Comparison of ENCODE assay signal across 23 mouse cellular contexts in genomic region chr12:40507823-40508390, GRCm38 (mm10).
DNase-seq lines count a peak whose midpoint lies in the region; ATAC-seq and TF ChIP-seq lines count a peak whose summit lies in the region.
"Had no signal": no experiment of that assay in that cellular context is flagged by ENCODE, and none has a peak within 500 bp of the region (broad histone marks: within the 10 kb centered on the region; RNA-seq: fewer than 3 reads in every experiment).

No protein-coding gene starts in this region.

- TF ChIP-seq CTCF in midbrain, postnatal 0 days (IDR thresholded peaks at IDR 0.05), result no peak
- TF ChIP-seq CTCF in brain, embryonic 14.5 days (IDR thresholded peaks at IDR 0.05; ENCODE audit: borderline replicate concordance, extremely low read depth, insufficient read depth, insufficient read length), result no peak

- no peaks in the 10 kb centered on the region for H3K27me3 ChIP-seq in forebrain, embryonic 14.5 days (replicated peaks; ENCODE audit: control insufficient read depth, insufficient read depth, low read length)
- no peaks in the 10 kb centered on the region for H3K27me3 ChIP-seq in forebrain, embryonic 13.5 days
- H3K27me3 ChIP-seq in midbrain, embryonic 11.5 days (ENCODE audit: control insufficient read depth, insufficient read depth, low read length), result no peaks in the 10 kb centered on the region; the same call in 1 of the 2 replicates
- H3K27me3 ChIP-seq in midbrain, postnatal 0 days (ENCODE audit: insufficient read depth, low read length), result no peaks in the 10 kb centered on the region
- H3K27me3 ChIP-seq: CH12.LX; forebrain, embryonic 15.5 days; hindbrain, embryonic 13.5 days; liver, embryonic 13.5 days; lung, embryonic 15.5 days; Patski had no signal

- no peak overlapping the region for H3K27ac ChIP-seq in forebrain, embryonic 14.5 days (ENCODE audit: low read depth, low read length)
- H3K27ac ChIP-seq in forebrain, embryonic 13.5 days, result no peak overlapping the region
- no peak overlapping the region for H3K27ac ChIP-seq in midbrain, embryonic 11.5 days (ENCODE audit: low read depth, low read length)
- no peak overlapping the region for H3K27ac ChIP-seq in midbrain, postnatal 0 days (ENCODE audit: low read depth, low read length)
- H3K27ac ChIP-seq: forebrain, embryonic 15.5 days; hindbrain, embryonic 13.5 days; left cerebral cortex, adult 2 months; liver, embryonic 13.5 days; lung, embryonic 15.5 days had no signal

- no peak overlapping the region for H3K9ac ChIP-seq in forebrain, embryonic 14.5 days (ENCODE audit: low read length)
- no peak overlapping the region for H3K9ac ChIP-seq in forebrain, embryonic 13.5 days
- H3K9ac ChIP-seq in midbrain, embryonic 11.5 days (ENCODE audit: low read length), result no peak overlapping the region
- H3K9ac ChIP-seq in midbrain, postnatal 0 days (replicated peaks; ENCODE audit: low read length, poor library complexity, severe bottlenecking), result no peak overlapping the region
- H3K9ac ChIP-seq: forebrain, embryonic 15.5 days; hindbrain, embryonic 13.5 days; liver, embryonic 13.5 days; lung, embryonic 15.5 days had no signal

- no peak for ATAC-seq in forebrain, embryonic 14.5 days
- ATAC-seq in forebrain, embryonic 13.5 days, result no peak
- 0 out of 2 replicates have a peak, but pooled peaks have one; percentile 54 for ATAC-seq in midbrain, embryonic 11.5 days (ENCODE audit: low FRiP score)
- no peak for ATAC-seq in midbrain, postnatal 0 days (ENCODE audit: low FRiP score)
- ATAC-seq: forebrain, embryonic 15.5 days; Patski had no signal

- no peak overlapping the region for H3K4me3 ChIP-seq in forebrain, embryonic 14.5 days (ENCODE audit: low read depth, low read length)
- H3K4me3 ChIP-seq in forebrain, embryonic 13.5 days, result no peak overlapping the region
- no peak overlapping the region for H3K4me3 ChIP-seq in midbrain, embryonic 11.5 days (ENCODE audit: low read depth, low read length)
- no peak overlapping the region for H3K4me3 ChIP-seq in midbrain, postnatal 0 days (ENCODE audit: low read depth, low read length)
- H3K4me3 ChIP-seq: forebrain, embryonic 15.5 days; hindbrain, embryonic 13.5 days; left cerebral cortex, adult 2 months; liver, embryonic 13.5 days; lung, embryonic 15.5 days had no signal

- H3K36me3 ChIP-seq in forebrain, embryonic 14.5 days (ENCODE audit: control insufficient read depth, insufficient read depth, low read length), result no peaks in the 10 kb centered on the region
- H3K36me3 ChIP-seq in forebrain, embryonic 13.5 days (ENCODE audit: poor library complexity, severe bottlenecking), result no peaks in the 10 kb centered on the region
- H3K36me3 ChIP-seq in midbrain, embryonic 11.5 days (ENCODE audit: control insufficient read depth, insufficient read depth, low read length), result no peaks in the 10 kb centered on the region
- no peaks in the 10 kb centered on the region for H3K36me3 ChIP-seq in midbrain, postnatal 0 days (ENCODE audit: insufficient read depth, low read length)
- H3K36me3 ChIP-seq: forebrain, embryonic 15.5 days; hindbrain, embryonic 13.5 days; liver, embryonic 13.5 days; lung, embryonic 15.5 days had no signal

- no peak for TF ChIP-seq POLR2A in brain, embryonic 14.5 days (IDR thresholded peaks at IDR 0.05; ENCODE audit: borderline replicate concordance, extremely low read depth, insufficient read depth, insufficient read length, poor library complexity, severe bottlenecking)

- 55% methylated on average over 4 of the region's 4 CpGs for WGBS in forebrain, embryonic 14.5 days
- WGBS in forebrain, embryonic 13.5 days, result 55% methylated on average over 4 of the region's 4 CpGs
- 48% methylated on average over 4 of the region's 4 CpGs for WGBS in midbrain, embryonic 11.5 days
- 56% methylated on average over 4 of the region's 4 CpGs for WGBS in midbrain, postnatal 0 days

- peaks cover 15% of the 10 kb centered on the region for H3K4me1 ChIP-seq in forebrain, embryonic 14.5 days (ENCODE audit: control insufficient read depth, insufficient read depth, low read length)
- H3K4me1 ChIP-seq in forebrain, embryonic 13.5 days, result peaks cover 15% of the 10 kb centered on the region
- H3K4me1 ChIP-seq in midbrain, embryonic 11.5 days (ENCODE audit: control insufficient read depth, insufficient read depth, low read length), result peaks cover 12% of the 10 kb centered on the region
- H3K4me1 ChIP-seq in midbrain, postnatal 0 days (ENCODE audit: insufficient read depth, low read length), result peaks cover 10% of the 10 kb centered on the region; the same call in 1 of the 2 replicates
- H3K4me1 ChIP-seq: liver, embryonic 13.5 days had no signal

- no peak overlapping the region for H3K4me2 ChIP-seq in forebrain, embryonic 14.5 days (ENCODE audit: low read length)
- no peak overlapping the region for H3K4me2 ChIP-seq in forebrain, embryonic 13.5 days
- H3K4me2 ChIP-seq in midbrain, embryonic 11.5 days, result no peak overlapping the region
- no peak overlapping the region for H3K4me2 ChIP-seq in midbrain, postnatal 0 days (ENCODE audit: low read depth, low read length, poor library complexity, severe bottlenecking)
- H3K4me2 ChIP-seq: forebrain, embryonic 15.5 days; heart, embryonic 11.5 days; hindbrain, embryonic 13.5 days; liver, embryonic 13.5 days; lung, embryonic 15.5 days had no signal

- no peaks in the 10 kb centered on the region for H3K9me3 ChIP-seq in forebrain, embryonic 14.5 days (replicated peaks; ENCODE audit: control insufficient read depth, low read length)
- H3K9me3 ChIP-seq in forebrain, embryonic 13.5 days (replicated peaks), result no peaks in the 10 kb centered on the region
- H3K9me3 ChIP-seq in midbrain, embryonic 11.5 days (ENCODE audit: control insufficient read depth, low read length), result no peaks in the 10 kb centered on the region
- H3K9me3 ChIP-seq in midbrain, postnatal 0 days (ENCODE audit: low read length), result no peaks in the 10 kb centered on the region
- H3K9me3 ChIP-seq: forebrain, embryonic 15.5 days; hindbrain, embryonic 13.5 days; liver, embryonic 13.5 days; lung, embryonic 15.5 days had no signal

- DNase-seq in forebrain, embryonic 14.5 days (ENCODE audit: low spot score), result peak; percentile 22
- peak; percentile 86 for DNase-seq in midbrain, embryonic 11.5 days (ENCODE audit: low spot score, missing footprints)
- no peak for DNase-seq in midbrain, postnatal 0 days (ENCODE audit: low spot score)
- peak; percentile 51 for DNase-seq in brain, embryonic 14.5 days (ENCODE audit: low read depth)
- DNase-seq in retina, postnatal 1 day, result peak; percentile 73
- no peak for DNase-seq in adrenal gland, adult 18-20 months (ENCODE audit: low spot score in 2 of 2)
- DNase-seq in thymus, adult 18-20 months, result no peak
- DNase-seq: adrenal gland, postnatal 36 days; cerebellum, adult 8-10 months; heart, postnatal 10 days; kidney, adult 9 months; kidney, postnatal 25 days; layer of hippocampus, adult 9-11 months; liver, embryonic 13.5 days; midbrain, embryonic 14.5 days had no signal

Comparison
In these comparisons a context has a peak if more than half of its experiments do, and no peak if none do; other contexts are left out.
1. DNase-seq: peak in forebrain, embryonic 14.5 days (single experiment), midbrain, embryonic 11.5 days (single experiment), brain, embryonic 14.5 days (single experiment) and retina, postnatal 1 day (single experiment); none in midbrain, postnatal 0 days (single experiment), adrenal gland, adult 18-20 months (0 of 2) and thymus, adult 18-20 months (0 of 2).